Mouse (Mus musculus) E14TG2a.4 (cell line): ENCODE results near the gene Rdm1.
A peak's percentile ranks its signal among the peaks of the same experiment; 100 is the strongest.

Source experiments
- H3K27me3 ChIP-seq: 2 replicates; pipeline ENCODE4 v1.6.1; 2014; ENCODE audit warnings: low read length, control low read depth; ENCODE audit not compliant: insufficient read depth
- H3K36me3 ChIP-seq: 2 replicates; pipeline ENCODE4 v1.6.1; 2014; ENCODE audit warnings: low read length, control low read depth; ENCODE audit not compliant: insufficient read depth
- H3K4me1 ChIP-seq: replicated peaks from 2 replicates; pipeline ENCODE4 v1.6.1; 2014; ENCODE audit warnings: low read depth, low read length, control low read depth
- H3K4me3 ChIP-seq: replicated peaks from 2 replicates; pipeline ENCODE4 v1.5.1; 2014; ENCODE audit warnings: mild to moderate bottlenecking, low read length
- H3K9me3 ChIP-seq: 2 replicates; pipeline ENCODE4 v1.6.1; 2014; ENCODE audit warnings: low read length, control low read depth
- CTCF ChIP-seq: conservative IDR thresholded peaks from 2 replicates; pipeline ENCODE4 v1.5.1; 2014; ENCODE audit warnings: low read length
- NANOG ChIP-seq: IDR thresholded peaks from 2 replicates; pipeline ENCODE4 v1.6.1; 2014; ENCODE audit warnings: borderline replicate concordance, low read length, mixed read lengths
- POU5F1 ChIP-seq: IDR thresholded peaks from 2 replicates; pipeline ENCODE4 v1.6.1; 2014; ENCODE audit warnings: low read length, borderline replicate concordance

The Rdm1 gene

DNA sequence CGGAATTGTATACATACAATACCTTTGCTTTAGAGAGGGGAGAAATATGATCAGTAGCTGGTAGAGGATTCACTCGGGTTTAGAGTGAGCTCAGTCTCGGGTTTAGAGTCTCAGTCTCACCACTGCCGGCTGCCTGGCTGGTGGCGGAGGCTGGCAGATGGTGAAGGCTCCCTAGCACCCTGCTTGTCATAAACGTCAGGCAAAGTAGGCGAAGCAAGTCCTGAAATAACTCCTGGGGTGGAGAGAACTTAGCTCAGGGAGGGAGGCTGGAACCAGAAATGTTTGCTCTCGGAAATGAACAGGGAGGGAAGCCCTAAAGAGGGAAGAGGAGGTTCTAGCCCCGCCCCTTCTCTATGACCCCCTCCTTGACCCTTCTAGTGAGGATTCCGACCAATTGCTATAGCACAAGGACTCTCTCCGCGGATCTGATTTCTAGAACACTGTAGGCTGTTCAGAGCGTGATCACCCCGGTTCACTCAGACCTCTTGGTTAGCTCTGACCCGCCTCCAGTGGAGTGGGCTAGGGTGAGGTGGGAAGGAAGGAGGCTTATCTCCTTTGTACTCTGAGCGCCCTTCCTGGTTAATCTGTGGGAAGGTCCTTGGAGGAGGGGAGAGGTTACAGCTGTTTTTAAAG, 46.1 kb downstream of the Rdm1 start:
- TF ChIP-seq POU5F1: no peak
- H3K4me1 ChIP-seq: peaks cover 66% of the 10 kb centered on the region
- H3K27me3 ChIP-seq: no peaks in the 10 kb centered on the region
- peak overlapping the region; percentile 63 for H3K4me3 ChIP-seq
- no peaks in the 10 kb centered on the region for H3K36me3 ChIP-seq
- no peaks in the 10 kb centered on the region for H3K9me3 ChIP-seq

DNA sequence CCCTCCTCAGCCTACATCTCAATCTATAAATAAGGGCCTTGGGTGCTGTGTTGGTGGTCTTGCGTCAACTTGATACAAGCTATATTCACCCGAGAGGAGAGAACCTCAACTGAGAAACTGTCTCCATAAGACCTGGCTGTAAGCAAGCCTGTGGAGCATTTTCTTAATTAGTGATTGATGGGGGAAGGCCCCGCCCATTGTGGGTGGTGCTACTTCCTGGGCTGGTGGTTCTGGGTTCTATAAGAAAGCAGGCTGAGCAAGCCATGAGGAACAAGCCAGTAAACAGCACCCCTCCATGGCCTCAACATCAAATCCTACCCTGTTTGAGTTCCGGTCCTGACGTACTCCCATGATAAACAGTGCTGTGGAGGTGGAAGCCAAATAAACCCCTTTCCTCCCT, 47.1 kb downstream of the Rdm1 start:
- Histone ChIP-seq H3K4me1 (peaks cover 65% of the 10 kb centered on the region), H3K36me3 (no peaks in the 10 kb centered on the region), H3K9me3 (no peaks in the 10 kb centered on the region), H3K27me3 (no peaks in the 10 kb centered on the region), H3K4me3 (no peak overlapping the region)
- no peak for TF ChIP-seq POU5F1
- no peak for TF ChIP-seq NANOG
- no peak for TF ChIP-seq CTCF

DNA sequence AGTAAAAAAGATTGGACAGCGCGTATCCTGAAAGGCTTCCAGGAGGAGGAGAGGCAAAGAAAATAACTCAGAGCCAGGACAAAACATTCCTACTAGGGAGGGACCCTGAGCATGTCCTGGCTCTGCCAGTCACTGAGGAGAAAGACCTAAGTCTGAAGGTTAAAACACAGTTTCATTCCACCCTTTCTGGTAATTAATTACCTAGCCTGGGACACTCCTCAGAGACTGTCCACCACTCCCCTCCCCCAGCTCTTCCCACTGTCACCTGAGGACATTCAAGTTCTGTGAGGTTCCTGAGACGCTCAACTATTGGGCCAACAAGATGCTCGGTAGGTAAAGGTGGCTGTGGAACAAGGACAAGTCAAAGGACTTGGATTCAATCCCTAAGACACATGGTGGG, 48.4 kb downstream of the Rdm1 start:
- H3K27me3 ChIP-seq: no peaks in the 10 kb centered on the region
- H3K4me1 ChIP-seq: peaks cover 71% of the 10 kb centered on the region
- no peak overlapping the region for H3K4me3 ChIP-seq
- no peaks in the 10 kb centered on the region for H3K36me3 ChIP-seq
- no peak for TF ChIP-seq POU5F1
- no peak for TF ChIP-seq NANOG
- TF ChIP-seq CTCF: no peak
- no peaks in the 10 kb centered on the region for H3K9me3 ChIP-seq

DNA sequence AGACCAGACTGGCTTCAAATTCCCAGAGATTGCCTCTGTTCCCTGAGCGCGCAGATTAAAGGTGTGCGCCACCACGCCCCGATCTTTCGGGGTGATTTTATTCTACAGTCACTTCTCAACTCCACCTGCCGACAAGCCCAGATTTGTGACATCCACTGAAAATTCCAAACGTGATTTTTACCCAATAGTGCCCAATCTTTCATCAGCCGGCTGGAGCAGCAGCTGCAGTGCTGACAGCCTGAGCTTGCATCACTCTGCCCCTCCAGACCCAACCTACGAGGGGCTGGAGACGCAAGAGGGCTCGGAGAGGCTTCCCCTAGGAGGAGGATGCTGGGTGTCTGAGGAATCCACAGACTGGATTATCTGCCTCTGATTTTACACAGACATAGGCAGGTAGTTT, 50.7 kb downstream of the Rdm1 start:
- Histone ChIP-seq H3K4me1 (peaks cover 82% of the 10 kb centered on the region), H3K4me3 (no peak overlapping the region), H3K36me3 (no peaks in the 10 kb centered on the region), H3K9me3 (no peaks in the 10 kb centered on the region), H3K27me3 (no peaks in the 10 kb centered on the region)
- TF ChIP-seq NANOG (no peak), POU5F1 (no peak), CTCF (no peak)

DNA sequence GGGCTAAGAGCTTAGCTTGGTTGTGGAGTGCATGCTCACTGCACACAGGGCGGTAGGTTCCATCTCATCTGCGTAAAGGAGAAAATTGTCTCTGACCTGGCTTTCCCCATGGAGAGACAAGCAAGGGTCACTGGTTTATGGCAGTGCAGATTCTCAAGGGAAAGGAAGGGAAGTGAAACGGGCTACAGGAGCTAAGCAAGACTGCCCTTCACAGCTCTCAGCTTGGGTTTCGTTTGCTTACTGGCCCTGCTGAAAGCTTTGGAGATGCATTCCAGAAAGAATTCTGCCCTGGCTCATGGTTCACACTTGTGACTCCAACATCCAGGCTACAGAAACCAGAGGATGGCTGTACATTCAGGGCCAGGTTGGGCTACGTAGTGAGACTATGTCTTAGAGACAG, 51.8 kb downstream of the Rdm1 start:
- no peak for TF ChIP-seq NANOG
- TF ChIP-seq CTCF: no peak
- no peak for TF ChIP-seq POU5F1
- Histone ChIP-seq H3K4me3 (no peak overlapping the region), H3K27me3 (no peaks in the 10 kb centered on the region), H3K4me1 (peaks cover 82% of the 10 kb centered on the region), H3K9me3 (no peaks in the 10 kb centered on the region), H3K36me3 (no peaks in the 10 kb centered on the region)

DNA sequence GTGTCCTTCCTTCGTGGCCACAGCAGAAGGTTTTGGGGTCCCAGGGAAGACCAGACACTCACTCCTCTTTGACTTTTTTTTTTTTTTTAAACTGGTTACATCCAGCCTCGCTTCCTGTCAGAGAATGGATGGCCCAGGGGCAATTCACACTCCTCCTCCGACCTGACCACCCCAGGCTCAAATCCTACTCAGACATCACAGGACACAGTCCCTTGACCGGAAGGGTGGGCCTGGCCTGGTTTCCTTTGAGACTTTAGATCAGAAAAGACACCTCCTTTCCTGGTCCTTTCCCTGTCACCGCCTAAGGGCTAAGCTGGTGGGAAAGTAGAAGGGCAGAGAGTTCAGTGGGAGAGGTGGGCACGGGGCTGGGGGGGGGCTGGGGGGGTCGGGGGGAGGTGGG, 52.9 kb downstream of the Rdm1 start:
- H3K36me3 ChIP-seq: no peaks in the 10 kb centered on the region
- TF ChIP-seq CTCF: no peak
- TF ChIP-seq POU5F1: no peak
- no peak for TF ChIP-seq NANOG
- no peak overlapping the region for H3K4me3 ChIP-seq
- H3K9me3 ChIP-seq: no peaks in the 10 kb centered on the region
- H3K27me3 ChIP-seq: no peaks in the 10 kb centered on the region
- H3K4me1 ChIP-seq: peaks cover 83% of the 10 kb centered on the region

DNA sequence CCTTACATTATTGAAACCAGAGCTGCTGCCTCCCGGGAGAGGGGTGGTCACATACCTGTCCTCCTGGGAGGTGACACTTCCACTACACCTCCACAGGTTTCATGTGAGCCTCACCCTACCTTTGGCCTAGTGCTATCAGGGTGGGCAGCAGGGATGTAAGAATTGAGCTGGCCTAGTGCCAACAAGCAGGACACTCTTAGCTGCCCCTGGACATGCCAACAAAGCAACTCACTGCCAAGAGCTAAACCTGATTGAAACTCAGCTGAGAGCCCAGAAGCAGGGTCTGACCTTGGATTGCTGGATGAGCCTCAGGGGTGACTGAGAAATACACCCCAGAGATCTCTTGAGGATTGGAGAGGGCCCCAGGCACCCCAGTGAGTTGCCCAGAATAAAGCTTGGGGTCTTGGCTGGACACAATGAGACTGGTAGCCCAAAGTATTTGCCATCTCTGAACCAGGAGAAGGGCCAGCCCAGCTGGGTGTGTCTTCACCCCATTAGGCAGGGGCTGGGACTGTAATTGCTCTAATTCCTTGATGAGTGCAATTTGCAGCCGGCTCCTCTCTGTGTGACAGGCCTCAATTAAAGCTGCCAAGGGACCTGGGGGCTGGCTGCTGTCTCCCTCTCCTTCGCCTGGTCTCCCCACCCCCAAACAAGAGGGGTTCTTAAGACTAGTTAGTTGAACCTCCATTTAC, 53.8 kb downstream of the Rdm1 start:
- Histone ChIP-seq H3K4me3 (peak overlapping the region; percentile 27), H3K4me1 (peaks cover 81% of the 10 kb centered on the region), H3K36me3 (no peaks in the 10 kb centered on the region), H3K9me3 (no peaks in the 10 kb centered on the region), H3K27me3 (no peaks in the 10 kb centered on the region)
- TF ChIP-seq CTCF: no peak
- no peak for TF ChIP-seq POU5F1
- TF ChIP-seq NANOG: no peak

DNA sequence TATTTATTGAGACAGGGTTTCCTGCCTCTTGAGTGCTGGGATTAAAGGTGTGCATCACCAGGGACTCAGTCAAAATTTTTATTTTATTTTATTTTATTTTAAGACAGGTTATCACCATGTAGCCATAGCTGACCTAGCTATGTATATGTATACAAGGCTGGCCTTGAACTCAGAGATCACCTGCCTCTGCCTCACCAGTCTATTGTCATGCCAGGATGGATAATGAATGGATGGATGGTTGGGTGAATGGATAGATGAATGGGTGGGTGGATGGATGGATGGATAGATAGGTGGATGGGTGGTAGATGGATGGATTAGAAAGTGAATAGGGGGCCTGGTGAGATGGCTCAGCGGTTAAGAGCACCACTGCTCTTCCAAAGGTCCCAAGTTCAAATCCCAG, 55.0 kb downstream of the Rdm1 start:
- H3K4me1 ChIP-seq: peaks cover 78% of the 10 kb centered on the region
- no peaks in the 10 kb centered on the region for H3K36me3 ChIP-seq
- no peaks in the 10 kb centered on the region for H3K27me3 ChIP-seq
- TF ChIP-seq POU5F1 (peak; percentile 89), NANOG (peak; percentile 99), CTCF (no peak)
- 0 out of 2 replicates have a peak overlapping the region, but pooled peaks have one; percentile 27 for H3K4me3 ChIP-seq
- H3K9me3 ChIP-seq: no peaks in the 10 kb centered on the region
